Mouse (Mus musculus) megakaryocyte-erythroid progenitor cell, adult 5-6 weeks (primary cell): ENCODE data around the gene Pecam1. TPM values are rescaled to one million over a fixed set of nuclear protein-coding genes. Genes with fewer than 3 reads are reported as not detected.
"Not testable (repeated sequence)": the region's sequence is repeated elsewhere in the genome, so short reads cannot be mapped to it uniquely, and the experiment has no call there.

ENCODE experiments used
- ATAC-seq: replicated peaks from 2 replicates; pipeline ENCODE4 v1.8.0; 2016; ENCODE audit warnings: mild to moderate bottlenecking, inconsistent platforms; ENCODE audit not compliant: severe bottlenecking, poor library complexity, low FRiP score, low TSS enrichment
- total RNA-seq, 2 experiments: library from RNA; stranded (forward) in 1 of 2; stranded (reverse) in 1 of 2; fragments of 200-1000, 215-1000 nt in 1 of 2; fragments of >200 nt in 1 of 2; fragmentation: Nextera tagmentation in 1 of 2; gene quantifications; 2 replicates each; pipeline ENCODE4 v1.2.3; 2014 to 2017

The Pecam1 gene
- total RNA-seq, 2 experiments from 2014 or later: 8.8 to 9.2 TPM

GRCm38 (mm10) chr11:106658051-106658880 is 92.2 kb downstream of the Pecam1 start:
- peak; percentile 60 for ATAC-seq

GRCm38 (mm10) chr11:106656896-106657498 is 93.4 kb downstream of the Pecam1 start:
- ATAC-seq: not testable (repeated sequence)

GRCm38 (mm10) chr11:106648347-106648746 is 102.1 kb downstream of the Pecam1 start:
- peak; percentile 73; the same call in 1 of the 2 replicates for ATAC-seq

- ATAC-seq: no peak
These were observed 107.3 kb downstream of the Pecam1 start for GRCm38 (mm10) chr11:106642966-106643637.

GRCm38 (mm10) chr11:106641580-106641979 is 108.8 kb downstream of the Pecam1 start:
- no peak for ATAC-seq

- no peak for ATAC-seq
These were observed 110.4 kb downstream of the Pecam1 start for GRCm38 (mm10) chr11:106640059-106640458.

GRCm38 (mm10) chr11:106639356-106639692 is 111.1 kb downstream of the Pecam1 start:
- 0 out of 2 replicates have a peak, but pooled peaks have one; percentile 11 for ATAC-seq

- no peak for ATAC-seq
These were observed 111.7 kb downstream of the Pecam1 start for GRCm38 (mm10) chr11:106638551-106639355.

GRCm38 (mm10) chr11:106637754-106638153 is 112.7 kb downstream of the Pecam1 start:
- no peak for ATAC-seq

- no peak for ATAC-seq
These were observed 114.5 kb downstream of the Pecam1 start for GRCm38 (mm10) chr11:106635946-106636345.

- not testable (repeated sequence) for ATAC-seq
These were observed 116.3 kb downstream of the Pecam1 start for GRCm38 (mm10) chr11:106634175-106634574.

GRCm38 (mm10) chr11:106633456-106633855 is 117.0 kb downstream of the Pecam1 start:
- ATAC-seq: no peak

GRCm38 (mm10) chr11:106627692-106628091 is 122.7 kb downstream of the Pecam1 start:
- ATAC-seq: peak; percentile 96

GRCm38 (mm10) chr11:106625577-106625976 is 124.9 kb downstream of the Pecam1 start:
- ATAC-seq: no peak

GRCm38 (mm10) chr11:106623629-106624028 is 126.8 kb downstream of the Pecam1 start:
- no peak for ATAC-seq

GRCm38 (mm10) chr11:106622056-106622455 is 128.4 kb downstream of the Pecam1 start:
- ATAC-seq: no peak

- not testable (repeated sequence) for ATAC-seq
These were observed 131.7 kb downstream of the Pecam1 start for GRCm38 (mm10) chr11:106618768-106619167.

- ATAC-seq: no peak
These were observed 132.4 kb downstream of the Pecam1 start for GRCm38 (mm10) chr11:106617821-106618580.

- no peak for ATAC-seq
These were observed 134.9 kb downstream of the Pecam1 start for GRCm38 (mm10) chr11:106615561-106615960.
